Mouse (Mus musculus): ENCODE data around the gene Abhd13. TPM values are rescaled to one million over a fixed set of nuclear protein-coding genes. Genes with fewer than 3 reads are reported as not detected.

The Abhd13 gene
- polyA plus RNA-seq (2015; fragmentation: Nextera tagmentation; extraction: Ambion mirVana): 16.1 and 16.5 TPM in 2 replicates

- Histone ChIP-seq H3K4me3 (replicated peaks) (peak within 1 kb of the TSS; percentile 94), H3K27me3 (no peaks in the 10 kb centered on the region), H3K9me3 (replicated peaks) (no peaks in the 10 kb centered on the region), H3K27ac (replicated peaks) (peak within 1 kb of the TSS; percentile 82), H3K9ac (peak within 1 kb of the TSS; percentile 67), H3K4me2 (replicated peaks) (peak within 1 kb of the TSS; percentile 66), H3K4me1 (peaks cover 27% of the 10 kb centered on the region), H3K36me3 (peaks cover 6% of the 10 kb centered on the region)
- WGBS: under 1% methylated on average over 67 of the region's 68 CpGs
- peak; percentile 77 for ATAC-seq (ENCODE audit: insufficient number of reproducible peaks, low FRiP score, low TSS enrichment, low read depth)
These were observed at the start of gene Abhd13, which contains the start of gene Lig4 for GRCm38 (mm10) chr8:9977573-9978314. TSS of gene Abhd13 (plus strand) at chr8:9977707. TSS of gene Lig4 (minus strand) at chr8:9977686.

DNA sequence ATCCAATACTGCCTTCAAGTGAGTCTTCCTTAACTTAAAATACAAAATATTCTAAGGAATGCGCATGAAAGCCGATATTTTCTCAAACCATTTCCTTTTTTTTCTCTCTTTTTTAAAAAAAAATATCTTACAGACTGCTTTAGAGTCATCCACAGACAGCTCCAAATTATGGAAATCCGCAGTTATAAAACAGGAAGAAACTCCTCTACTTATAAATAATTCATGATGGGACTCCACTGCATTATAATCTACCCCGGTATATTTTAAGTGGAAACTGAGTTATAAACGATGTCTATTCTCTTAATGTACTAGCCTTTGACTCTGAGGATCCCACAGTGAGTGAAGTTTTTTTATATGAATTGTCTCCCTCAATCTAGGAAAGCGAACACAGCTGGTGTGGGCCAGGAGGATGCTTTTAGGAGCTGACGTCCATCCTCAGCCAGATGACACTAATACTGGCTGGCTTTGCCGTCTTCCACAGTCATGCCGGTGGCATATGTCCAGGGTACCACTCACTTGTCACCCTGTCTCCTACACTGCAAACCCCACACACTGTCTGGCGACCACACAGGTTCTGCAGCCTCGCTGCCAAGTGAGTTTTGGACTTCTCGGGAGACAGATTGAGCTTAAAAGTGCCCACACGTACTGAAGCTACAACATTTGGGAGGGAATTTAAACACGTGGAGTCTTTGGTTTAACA, 47.6 kb upstream of the Abhd13 start:
- Histone ChIP-seq H3K4me2 (replicated peaks) (no peak overlapping the region), H3K9ac (no peak overlapping the region), H3K27ac (replicated peaks) (no peak overlapping the region), H3K4me1 (no peaks in the 10 kb centered on the region), H3K36me3 (no peaks in the 10 kb centered on the region), H3K27me3 (no peaks in the 10 kb centered on the region), H3K4me3 (replicated peaks) (no peak overlapping the region), H3K9me3 (replicated peaks) (no peaks in the 10 kb centered on the region)
- 59% methylated on average over 14 of the region's 14 CpGs for whole genome bisulfite sequencing
- no peak for ATAC-seq (ENCODE audit: insufficient number of reproducible peaks, low FRiP score, low TSS enrichment, low read depth)

- no peak overlapping the region for H3K4me3 ChIP-seq (replicated peaks)
- no peak overlapping the region for H3K9ac ChIP-seq
- no peak for ATAC-seq (ENCODE audit: insufficient number of reproducible peaks, low FRiP score, low TSS enrichment, low read depth)
- no peak overlapping the region for H3K27ac ChIP-seq (replicated peaks)
- H3K27me3 ChIP-seq: no peaks in the 10 kb centered on the region
- H3K4me1 ChIP-seq: no peaks in the 10 kb centered on the region
- no peak overlapping the region for H3K4me2 ChIP-seq (replicated peaks)
- no peaks in the 10 kb centered on the region for H3K9me3 ChIP-seq (replicated peaks)
- H3K36me3 ChIP-seq: no peaks in the 10 kb centered on the region
These were observed 44.8 kb upstream of the Abhd13 start for GRCm38 (mm10) chr8:9932711-9933110.

- Histone ChIP-seq H3K4me2 (replicated peaks) (no peak overlapping the region), H3K9ac (no peak overlapping the region), H3K4me3 (replicated peaks) (no peak overlapping the region), H3K27ac (replicated peaks) (no peak overlapping the region), H3K36me3 (no peaks in the 10 kb centered on the region), H3K9me3 (replicated peaks) (no peaks in the 10 kb centered on the region), H3K27me3 (no peaks in the 10 kb centered on the region), H3K4me1 (no peaks in the 10 kb centered on the region)
- no peak for ATAC-seq (ENCODE audit: insufficient number of reproducible peaks, low FRiP score, low TSS enrichment, low read depth)
- 35% methylated on average over 10 of the region's 10 CpGs for WGBS
These were observed 42.5 kb upstream of the Abhd13 start for GRCm38 (mm10) chr8:9934891-9935565.

DNA sequence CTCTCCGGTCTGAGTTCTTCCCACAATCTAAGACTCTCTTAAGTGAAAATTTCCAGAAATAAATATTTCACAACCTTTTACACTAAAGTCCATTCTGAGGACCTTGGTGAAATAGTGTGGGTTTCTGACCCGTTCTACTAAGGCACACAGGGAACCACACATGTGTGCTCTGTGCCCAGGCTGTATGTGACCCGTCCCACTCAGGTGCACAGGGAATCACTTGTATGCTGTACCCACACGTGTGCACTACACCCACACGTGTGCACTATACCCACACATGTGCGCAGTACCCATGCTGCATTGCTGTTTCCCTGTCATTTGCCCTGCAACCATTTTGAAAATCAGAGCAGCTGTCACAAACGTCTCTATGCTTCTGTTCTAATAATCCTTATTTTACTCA, 41.9 kb upstream of the Abhd13 start:
- H3K4me1 ChIP-seq: no peaks in the 10 kb centered on the region
- H3K9me3 ChIP-seq (replicated peaks): no peaks in the 10 kb centered on the region
- H3K4me2 ChIP-seq (replicated peaks): no peak overlapping the region
- H3K27me3 ChIP-seq: no peaks in the 10 kb centered on the region
- ATAC-seq (ENCODE audit: insufficient number of reproducible peaks, low FRiP score, low TSS enrichment, low read depth): no peak
- 63% methylated on average over 7 of the region's 7 CpGs for WGBS
- no peak overlapping the region for H3K27ac ChIP-seq (replicated peaks)
- no peak overlapping the region for H3K9ac ChIP-seq
- no peaks in the 10 kb centered on the region for H3K36me3 ChIP-seq
- H3K4me3 ChIP-seq (replicated peaks): no peak overlapping the region

GRCm38 (mm10) chr8:9949134-9949890, 28.2 kb upstream of the Abhd13 start:
- no peak overlapping the region for H3K4me2 ChIP-seq (replicated peaks)
- ATAC-seq (ENCODE audit: insufficient number of reproducible peaks, low FRiP score, low TSS enrichment, low read depth): no peak
- no peaks in the 10 kb centered on the region for H3K9me3 ChIP-seq (replicated peaks)

GRCm38 (mm10) chr8:9958338-9958737, 19.2 kb upstream of the Abhd13 start:
- H3K4me1 ChIP-seq: no peaks in the 10 kb centered on the region
- no peak overlapping the region for H3K27ac ChIP-seq (replicated peaks)
- H3K9me3 ChIP-seq (replicated peaks): no peaks in the 10 kb centered on the region
- no peaks in the 10 kb centered on the region for H3K27me3 ChIP-seq
- 58% methylated on average over 4 of the region's 4 CpGs for WGBS
- no peak overlapping the region for H3K4me2 ChIP-seq (replicated peaks)
- no peak overlapping the region for H3K9ac ChIP-seq
- H3K4me3 ChIP-seq (replicated peaks): no peak overlapping the region
- ATAC-seq (ENCODE audit: insufficient number of reproducible peaks, low FRiP score, low TSS enrichment, low read depth): no peak
- no peaks in the 10 kb centered on the region for H3K36me3 ChIP-seq

More at GRCm38 (mm10) chr8:9949134-9949890, 28.2 kb upstream of the Abhd13 start:
- no peaks in the 10 kb centered on the region for H3K36me3 ChIP-seq
- no peaks in the 10 kb centered on the region for H3K27me3 ChIP-seq
- no peak overlapping the region for H3K9ac ChIP-seq
- no peak overlapping the region for H3K4me3 ChIP-seq (replicated peaks)
- H3K4me1 ChIP-seq: no peaks in the 10 kb centered on the region
- WGBS: 52% methylated on average over 10 of the region's 10 CpGs
- no peak overlapping the region for H3K27ac ChIP-seq (replicated peaks)

DNA sequence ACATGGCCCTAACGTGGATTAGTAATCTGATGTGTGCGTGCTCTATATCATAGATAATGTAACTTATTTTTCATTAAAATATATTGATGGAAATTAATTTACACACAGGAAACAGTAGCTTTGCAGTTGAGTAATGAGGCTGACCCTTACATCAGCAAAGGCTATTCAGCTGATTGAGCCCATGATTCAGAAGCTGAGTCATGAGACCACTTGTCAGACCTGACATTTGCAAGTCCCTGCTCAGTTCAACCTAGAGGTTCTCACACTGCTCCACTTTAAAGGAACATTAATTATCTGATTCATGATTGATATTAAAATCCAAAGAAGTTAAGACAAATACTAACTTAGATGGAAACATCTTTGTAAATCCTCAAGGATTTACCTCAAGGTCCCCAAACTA, 17.6 kb upstream of the Abhd13 start:
- 93% methylated on average over 2 of the region's 2 CpGs for WGBS

GRCm38 (mm10) chr8:9971866-9972265, 5.6 kb upstream of the Abhd13 start:
- Histone ChIP-seq H3K36me3 (peaks cover 29% of the 10 kb centered on the region), H3K4me2 (replicated peaks) (no peak overlapping the region), H3K27me3 (no peaks in the 10 kb centered on the region), H3K27ac (replicated peaks) (no peak overlapping the region), H3K9me3 (replicated peaks) (no peaks in the 10 kb centered on the region), H3K9ac (no peak overlapping the region), H3K4me1 (peaks cover 10% of the 10 kb centered on the region), H3K4me3 (replicated peaks) (no peak overlapping the region)
- ATAC-seq (ENCODE audit: insufficient number of reproducible peaks, low FRiP score, low TSS enrichment, low read depth): no peak
- 95% methylated on average over 9 of the region's 9 CpGs for WGBS

More for the DNA sequence above, 17.6 kb upstream of the Abhd13 start:
- no peaks in the 10 kb centered on the region for H3K9me3 ChIP-seq (replicated peaks)
- no peak overlapping the region for H3K27ac ChIP-seq (replicated peaks)
- no peak for ATAC-seq (ENCODE audit: insufficient number of reproducible peaks, low FRiP score, low TSS enrichment, low read depth)
- H3K4me3 ChIP-seq (replicated peaks): no peak overlapping the region
- H3K36me3 ChIP-seq: no peaks in the 10 kb centered on the region
- no peaks in the 10 kb centered on the region for H3K4me1 ChIP-seq
- no peak overlapping the region for H3K4me2 ChIP-seq (replicated peaks)
- H3K9ac ChIP-seq: no peak overlapping the region
- H3K27me3 ChIP-seq: no peaks in the 10 kb centered on the region

GRCm38 (mm10) chr8:9975276-9975675, 2.2 kb upstream of the Abhd13 start:
- H3K27me3 ChIP-seq: no peaks in the 10 kb centered on the region
- no peak overlapping the region for H3K9ac ChIP-seq
- WGBS: 35% methylated on average over 5 of the region's 5 CpGs
- peaks cover 23% of the 10 kb centered on the region for H3K36me3 ChIP-seq
- no peak overlapping the region for H3K27ac ChIP-seq (replicated peaks)
- H3K4me3 ChIP-seq (replicated peaks): peak overlapping the region; percentile 63
- H3K4me2 ChIP-seq (replicated peaks): peak overlapping the region; percentile 62
- no peaks in the 10 kb centered on the region for H3K9me3 ChIP-seq (replicated peaks)
- H3K4me1 ChIP-seq: peaks cover 27% of the 10 kb centered on the region
- no peak for ATAC-seq (ENCODE audit: insufficient number of reproducible peaks, low FRiP score, low TSS enrichment, low read depth)

Measured in embryonic facial prominence, embryonic 15.5 days (tissue).